Mouse (Mus musculus) C2C12 (cell line): ENCODE results near the gene Ndufs4.

Experiments used
- CTCF ChIP-seq: IDR thresholded peaks from one replicate; pipeline ENCODE4 v1.5.1; 2011; ENCODE audit not compliant: control insufficient read depth, insufficient read depth, insufficient read length
- MYOD1 ChIP-seq: IDR thresholded peaks from one replicate; pipeline ENCODE4 v1.6.1; 2011; ENCODE audit warnings: low read depth; ENCODE audit not compliant: control insufficient read depth, insufficient read length
- MYOG ChIP-seq: IDR thresholded peaks from one replicate; pipeline ENCODE4 v1.6.1; 2011; ENCODE audit not compliant: control insufficient read depth, insufficient read length; ENCODE audit errors: extremely low read depth
- USF1 ChIP-seq: IDR thresholded peaks from one replicate; pipeline ENCODE4 v1.6.1; 2011; ENCODE audit warnings: low read depth, mild to moderate bottlenecking, control low read depth, moderate library complexity

GRCm38 (mm10) chr13:114267741-114268140 is 120.3 kb downstream of the Ndufs4 start:
- no peak for TF ChIP-seq CTCF
- TF ChIP-seq MYOD1: no peak
- no peak for TF ChIP-seq USF1
- TF ChIP-seq MYOG: no peak
